Mouse (Mus musculus): ENCODE data around the gene Rpl41. TPM values are rescaled to one million over a fixed set of nuclear protein-coding genes. Genes with fewer than 3 reads are reported as not detected.
A peak's percentile ranks its signal among the peaks of the same experiment; 100 is the strongest.

Rpl41 gene
- polyA plus RNA-seq, 1 experiment from 2014 or later, result 5,059 TPM

GRCm38 (mm10) chr10:128504641-128505370, 44.3 kb downstream of the Rpl41 start:
- Histone ChIP-seq H3K27me3 (ENCODE audit: control insufficient read depth, insufficient read depth, low read length) (no peaks in the 10 kb centered on the region), H3K4me1 (ENCODE audit: control insufficient read depth, insufficient read depth, low read length) (0 out of 2 replicates have a peak, but pooled peaks cover 2% of the 10 kb centered on the region), H3K27ac (ENCODE audit: low read length) (no peak overlapping the region), H3K9ac (replicated peaks; ENCODE audit: low read depth, low read length) (no peak overlapping the region), H3K9me3 (ENCODE audit: control insufficient read depth, low read depth, low read length) (no peaks in the 10 kb centered on the region), H3K4me2 (replicated peaks; ENCODE audit: low read depth, low read length) (no peak overlapping the region), H3K36me3 (ENCODE audit: control insufficient read depth, insufficient read depth, low read length) (no peaks in the 10 kb centered on the region), H3K4me3 (ENCODE audit: low read depth, low read length) (no peak overlapping the region)
- 70% methylated on average over 9 of the region's 9 CpGs for WGBS
- no peak for ATAC-seq (ENCODE audit: insufficient number of reproducible peaks, insufficient read depth, low FRiP score, low read depth)

GRCm38 (mm10) chr10:128504012-128504411, 45.1 kb downstream of the Rpl41 start:
- no peak for ATAC-seq (ENCODE audit: insufficient number of reproducible peaks, insufficient read depth, low FRiP score, low read depth)
- H3K4me1 ChIP-seq (ENCODE audit: control insufficient read depth, insufficient read depth, low read length), result 0 out of 2 replicates have a peak, but pooled peaks cover 2% of the 10 kb centered on the region
- no peak overlapping the region for H3K4me3 ChIP-seq (ENCODE audit: low read depth, low read length)
- no peak overlapping the region for H3K4me2 ChIP-seq (replicated peaks; ENCODE audit: low read depth, low read length)
- H3K27ac ChIP-seq (ENCODE audit: low read length), result no peak overlapping the region
- 74% methylated on average over 3 of the region's 3 CpGs for WGBS
- no peaks in the 10 kb centered on the region for H3K9me3 ChIP-seq (ENCODE audit: control insufficient read depth, low read depth, low read length)
- no peak overlapping the region for H3K9ac ChIP-seq (replicated peaks; ENCODE audit: low read depth, low read length)
- H3K27me3 ChIP-seq (ENCODE audit: control insufficient read depth, insufficient read depth, low read length), result no peaks in the 10 kb centered on the region
- H3K36me3 ChIP-seq (ENCODE audit: control insufficient read depth, insufficient read depth, low read length), result no peaks in the 10 kb centered on the region

DNA sequence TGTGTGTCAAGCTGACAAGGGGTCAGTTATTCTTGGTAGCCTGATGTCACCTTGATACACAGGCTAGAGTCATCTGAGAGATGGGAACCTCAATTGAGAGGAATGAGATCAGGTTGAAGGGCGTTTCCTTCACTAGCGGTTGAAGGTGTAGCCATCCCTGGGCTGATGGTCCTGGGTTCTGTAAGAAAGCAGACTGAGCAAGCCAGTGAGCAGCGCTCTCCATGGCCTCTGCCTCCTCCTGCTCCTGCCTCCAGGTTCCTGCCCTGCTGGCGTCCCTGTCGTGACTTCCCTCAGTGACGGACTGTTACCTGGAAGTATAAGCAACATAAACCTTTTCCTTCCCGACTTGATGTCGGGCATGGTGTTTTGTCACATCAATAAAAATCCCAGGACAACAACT, 45.6 kb downstream of the Rpl41 start:
- no peak overlapping the region for H3K9ac ChIP-seq (replicated peaks; ENCODE audit: low read depth, low read length)
- H3K4me3 ChIP-seq (ENCODE audit: low read depth, low read length), result no peak overlapping the region
- no peaks in the 10 kb centered on the region for H3K27me3 ChIP-seq (ENCODE audit: control insufficient read depth, insufficient read depth, low read length)
- no peak overlapping the region for H3K4me2 ChIP-seq (replicated peaks; ENCODE audit: low read depth, low read length)
- H3K27ac ChIP-seq (ENCODE audit: low read length), result no peak overlapping the region
- H3K9me3 ChIP-seq (ENCODE audit: control insufficient read depth, low read depth, low read length), result no peaks in the 10 kb centered on the region
- ATAC-seq (ENCODE audit: insufficient number of reproducible peaks, insufficient read depth, low FRiP score, low read depth), result no peak
- no peaks in the 10 kb centered on the region for H3K36me3 ChIP-seq (ENCODE audit: control insufficient read depth, insufficient read depth, low read length)
- 76% methylated on average over 8 of the region's 8 CpGs for WGBS
- no peaks in the 10 kb centered on the region for H3K4me1 ChIP-seq (ENCODE audit: control insufficient read depth, insufficient read depth, low read length)

DNA sequence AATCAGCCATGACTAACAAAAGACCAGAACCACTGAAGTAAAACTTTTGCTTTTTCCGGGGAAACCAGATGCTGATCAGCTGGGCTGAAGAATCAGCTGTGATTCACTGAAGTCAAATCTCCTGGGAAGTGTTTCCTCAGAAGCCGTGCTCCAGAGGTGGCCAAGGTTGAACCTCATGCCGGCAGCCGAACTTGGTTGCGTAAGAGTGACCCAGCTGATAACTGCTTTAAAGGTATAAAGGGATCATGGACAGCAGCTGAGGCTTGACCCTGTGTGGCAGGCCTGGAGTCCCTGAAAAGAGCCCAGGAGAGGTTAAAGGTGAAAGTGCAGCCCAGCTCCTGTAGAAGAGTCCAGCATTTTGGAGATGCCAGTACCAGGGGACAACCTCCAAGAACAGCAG, 46.8 kb downstream of the Rpl41 start:
- Histone ChIP-seq H3K4me3 (ENCODE audit: low read depth, low read length) (no peak overlapping the region), H3K9ac (replicated peaks; ENCODE audit: low read depth, low read length) (no peak overlapping the region), H3K27ac (ENCODE audit: low read length) (no peak overlapping the region), H3K36me3 (ENCODE audit: control insufficient read depth, insufficient read depth, low read length) (no peaks in the 10 kb centered on the region), H3K4me2 (replicated peaks; ENCODE audit: low read depth, low read length) (no peak overlapping the region), H3K9me3 (ENCODE audit: control insufficient read depth, low read depth, low read length) (no peaks in the 10 kb centered on the region), H3K4me1 (ENCODE audit: control insufficient read depth, insufficient read depth, low read length) (0 out of 2 replicates have a peak, but pooled peaks cover 4% of the 10 kb centered on the region), H3K27me3 (ENCODE audit: control insufficient read depth, insufficient read depth, low read length) (no peaks in the 10 kb centered on the region)
- 62% methylated on average over 5 of the region's 5 CpGs for WGBS
- ATAC-seq (ENCODE audit: insufficient number of reproducible peaks, insufficient read depth, low FRiP score, low read depth), result no peak

GRCm38 (mm10) chr10:128499116-128499671, 49.9 kb downstream of the Rpl41 start:
- Histone ChIP-seq H3K27ac (ENCODE audit: low read length) (peak overlapping the region; percentile 86), H3K9ac (replicated peaks; ENCODE audit: low read depth, low read length) (peak overlapping the region; percentile 47), H3K27me3 (ENCODE audit: control insufficient read depth, insufficient read depth, low read length) (no peaks in the 10 kb centered on the region), H3K36me3 (ENCODE audit: control insufficient read depth, insufficient read depth, low read length) (no peaks in the 10 kb centered on the region), H3K4me1 (ENCODE audit: control insufficient read depth, insufficient read depth, low read length) (peaks cover 16% of the 10 kb centered on the region), H3K4me3 (ENCODE audit: low read depth, low read length) (peak overlapping the region; percentile 52), H3K4me2 (replicated peaks; ENCODE audit: low read depth, low read length) (peak overlapping the region; percentile 73), H3K9me3 (ENCODE audit: control insufficient read depth, low read depth, low read length) (no peaks in the 10 kb centered on the region)
- peak; percentile 26; the same call in 1 of the 2 replicates for ATAC-seq (ENCODE audit: insufficient number of reproducible peaks, insufficient read depth, low FRiP score, low read depth)
- WGBS, result 2% methylated on average over 21 of the region's 21 CpGs

DNA sequence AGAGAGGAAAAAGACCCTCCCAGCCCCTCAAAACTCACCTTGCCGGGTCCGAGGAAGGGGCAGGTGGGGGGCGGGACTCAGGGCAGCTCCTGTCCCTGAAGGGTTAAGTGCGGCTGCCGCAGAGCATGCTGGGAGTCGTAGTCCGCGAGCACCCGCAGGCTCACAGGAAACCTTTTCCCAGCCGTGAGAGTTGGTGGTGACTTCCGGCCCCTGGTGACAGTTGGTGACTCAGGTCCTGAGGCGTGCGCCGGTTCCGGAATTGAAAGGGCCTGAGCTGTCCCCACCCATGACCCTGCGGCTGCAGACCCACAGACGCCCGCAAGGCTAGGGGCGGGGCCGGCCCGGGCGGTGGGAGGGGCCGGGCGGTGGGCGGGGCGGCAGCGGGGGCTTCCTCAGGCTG, 50.5 kb downstream of the Rpl41 start, which contains the start of gene Myl6b:
TSS of gene Myl6b (minus strand) at position 96 of the 400 bp plus-strand sequence.
- peak within 1 kb of the TSS; percentile 86 for H3K27ac ChIP-seq (ENCODE audit: low read length)
- H3K27me3 ChIP-seq (ENCODE audit: control insufficient read depth, insufficient read depth, low read length), result no peaks in the 10 kb centered on the region
- WGBS, result 1% methylated on average over 27 of the region's 27 CpGs
- no peaks in the 10 kb centered on the region for H3K9me3 ChIP-seq (ENCODE audit: control insufficient read depth, low read depth, low read length)
- H3K4me2 ChIP-seq (replicated peaks; ENCODE audit: low read depth, low read length), result peak within 1 kb of the TSS; percentile 73
- H3K4me3 ChIP-seq (ENCODE audit: low read depth, low read length), result peak within 1 kb of the TSS; percentile 52
- H3K9ac ChIP-seq (replicated peaks; ENCODE audit: low read depth, low read length), result peak within 1 kb of the TSS; percentile 47
- H3K4me1 ChIP-seq (ENCODE audit: control insufficient read depth, insufficient read depth, low read length), result peaks cover 16% of the 10 kb centered on the region
- peak; percentile 90 for ATAC-seq (ENCODE audit: insufficient number of reproducible peaks, insufficient read depth, low FRiP score, low read depth)
- H3K36me3 ChIP-seq (ENCODE audit: control insufficient read depth, insufficient read depth, low read length), result no peaks in the 10 kb centered on the region

Small RNAs within 50 kb of the gene (microRNA-seq; reads per million reads assigned to microRNA genes)
- gene Gm47275, result not detected
- not detected for gene Mir6916
- gene Mir6917, result 0.78 reads per million

Other genes starting within 250 kb of the Rpl41 start
- 32.9 and 34.8 TPM in 2 replicates for gene Pan2, start 246.0 kb downstream of the Rpl41 start, polyA plus RNA-seq (2014; fragmentation: Nextera tagmentation; extraction: Ambion mirVana)
- gene Cnpy2, start 226.8 kb downstream of the Rpl41 start, polyA plus RNA-seq (2014; fragmentation: Nextera tagmentation; extraction: Ambion mirVana), result 328 and 342 TPM in 2 replicates
- gene Cs, start 211.6 kb downstream of the Rpl41 start, polyA plus RNA-seq (2014; fragmentation: Nextera tagmentation; extraction: Ambion mirVana), result 211 and 214 TPM in 2 replicates
- 12.9 and 13.0 TPM in 2 replicates for gene Coq10a, start 180.3 kb downstream of the Rpl41 start, polyA plus RNA-seq (2014; fragmentation: Nextera tagmentation; extraction: Ambion mirVana)
- 16.7 and 17.8 TPM in 2 replicates for gene Ankrd52, start 172.2 kb downstream of the Rpl41 start, polyA plus RNA-seq (2014; fragmentation: Nextera tagmentation; extraction: Ambion mirVana)
- gene Slc39a5, start 148.1 kb downstream of the Rpl41 start, polyA plus RNA-seq (2014; fragmentation: Nextera tagmentation; extraction: Ambion mirVana), result 3.4 and 3.7 TPM in 2 replicates
- 76.6 and 86.7 TPM in 2 replicates for gene Nabp2, start 137.8 kb downstream of the Rpl41 start, polyA plus RNA-seq (2014; fragmentation: Nextera tagmentation; extraction: Ambion mirVana)
- gene Rnf41, start 137.6 kb downstream of the Rpl41 start, polyA plus RNA-seq (2014; fragmentation: Nextera tagmentation; extraction: Ambion mirVana), result 31.9 and 34.6 TPM in 2 replicates
- gene Smarcc2, start 90.1 kb downstream of the Rpl41 start, polyA plus RNA-seq (2014; fragmentation: Nextera tagmentation; extraction: Ambion mirVana), result 109 and 110 TPM in 2 replicates
- gene Myl6, start 55.2 kb downstream of the Rpl41 start, polyA plus RNA-seq (2014; fragmentation: Nextera tagmentation; extraction: Ambion mirVana), result 1,824 and 1,933 TPM in 2 replicates
- gene Myl6b, start 50.6 kb downstream of the Rpl41 start, polyA plus RNA-seq (2014; fragmentation: Nextera tagmentation; extraction: Ambion mirVana), result 3.2 and 3.4 TPM in 2 replicates
- 25.8 and 28.9 TPM in 2 replicates for gene Esyt1, start 23.4 kb downstream of the Rpl41 start, polyA plus RNA-seq (2014; fragmentation: Nextera tagmentation; extraction: Ambion mirVana)
- 8.8 and 10.7 TPM in 2 replicates for gene Zc3h10, start 1.5 kb downstream of the Rpl41 start, polyA plus RNA-seq (2014; fragmentation: Nextera tagmentation; extraction: Ambion mirVana)
- gene Pa2g4, start 16.7 kb upstream of the Rpl41 start, polyA plus RNA-seq (2014; fragmentation: Nextera tagmentation; extraction: Ambion mirVana), result 210 and 218 TPM in 2 replicates
- gene Erbb3, start 40.3 kb upstream of the Rpl41 start, polyA plus RNA-seq (2014; fragmentation: Nextera tagmentation; extraction: Ambion mirVana), result 27.1 TPM in 2 replicates
- gene Rps26, start 77.4 kb upstream of the Rpl41 start, polyA plus RNA-seq (2014; fragmentation: Nextera tagmentation; extraction: Ambion mirVana), result 1,148 and 1,216 TPM in 2 replicates
- 3.5 and 4.9 TPM in 2 replicates for gene Ikzf4, start 96.7 kb upstream of the Rpl41 start, polyA plus RNA-seq (2014; fragmentation: Nextera tagmentation; extraction: Ambion mirVana)
- 14.6 and 16.3 TPM in 2 replicates for gene Suox, start 124.8 kb upstream of the Rpl41 start, polyA plus RNA-seq (2014; fragmentation: Nextera tagmentation; extraction: Ambion mirVana)
- 65.9 and 70.7 TPM in 2 replicates for gene Rab5b, start 147.0 kb upstream of the Rpl41 start, polyA plus RNA-seq (2014; fragmentation: Nextera tagmentation; extraction: Ambion mirVana)
- 1.7 and 2.3 TPM in 2 replicates for gene Pmel, start 154.9 kb upstream of the Rpl41 start, polyA plus RNA-seq (2014; fragmentation: Nextera tagmentation; extraction: Ambion mirVana)
- 90.3 and 92.1 TPM in 2 replicates for gene Cdk2, start 155.7 kb upstream of the Rpl41 start, polyA plus RNA-seq (2014; fragmentation: Nextera tagmentation; extraction: Ambion mirVana)
- 17.5 and 17.9 TPM in 2 replicates for gene Dgka, start 195.6 kb upstream of the Rpl41 start, polyA plus RNA-seq (2014; fragmentation: Nextera tagmentation; extraction: Ambion mirVana)
- 37.2 and 38.7 TPM in 2 replicates for gene Pym1, start 198.6 kb upstream of the Rpl41 start, polyA plus RNA-seq (2014; fragmentation: Nextera tagmentation; extraction: Ambion mirVana)
- 0.78 and 1.2 TPM in 2 replicates for gene Mmp19, start 241.6 kb upstream of the Rpl41 start, polyA plus RNA-seq (2014; fragmentation: Nextera tagmentation; extraction: Ambion mirVana)